Mouse (Mus musculus) layer of hippocampus, adult 2 months (tissue): ENCODE measurements around the gene Ager. TPM values are rescaled to one million over a fixed set of nuclear protein-coding genes. Genes with fewer than 3 reads are reported as not detected.

Experiments used
- DNase-seq, 2 experiments: peaks; one replicate each; pipeline ENCODE4 v3.0.0; 2022; ENCODE audit warnings: low spot score in 2 of 2
- H3K27ac ChIP-seq: fragments of 200-600 bp; 2 replicates; pipeline ENCODE4 v1.8.1; 2022
- H3K4me3 ChIP-seq: fragments of 200-600 bp; 2 replicates; pipeline ENCODE4 v1.8.1; 2022; ENCODE audit warnings: mild to moderate bottlenecking
- CTCF ChIP-seq: fragments of 200-600 bp; conservative IDR thresholded peaks from 2 replicates; pipeline ENCODE4 v1.8.1; 2022; ENCODE audit warnings: antibody characterized with exemption, mild to moderate bottlenecking, moderate library complexity
- total RNA-seq, 2 experiments: library from RNA; stranded (reverse); gene quantifications; 2 replicates each; pipeline ENCODE4 v1.2.3; 2021

Ager gene
- total RNA-seq, 2 experiments from 2014 or later: 0.79 to 0.83 TPM

DNA sequence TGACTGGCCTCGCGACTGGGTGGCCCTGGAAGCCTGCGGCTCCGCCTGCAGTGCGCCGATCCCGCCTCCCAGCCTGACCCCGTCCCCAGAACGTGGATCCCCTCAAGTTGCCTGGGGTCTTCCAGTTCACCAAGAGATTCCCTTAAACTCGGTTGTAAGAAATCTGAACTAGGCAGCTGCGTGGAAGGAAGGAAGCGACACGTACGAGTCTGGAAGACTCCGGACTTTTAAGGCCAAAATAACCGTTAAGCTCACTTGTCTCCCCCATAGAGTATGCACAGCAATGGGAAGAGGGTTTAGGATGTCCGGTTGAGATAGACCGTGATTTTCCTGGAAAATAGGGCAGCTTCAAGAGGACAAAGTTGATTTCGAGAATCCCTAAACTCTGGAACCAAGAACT is 9.8 kb upstream of the Ager start:
- H3K4me3 ChIP-seq: peak overlapping the region; percentile 93
- H3K27ac ChIP-seq: peak overlapping the region; percentile 97
- TF ChIP-seq CTCF: no peak
- no peak for DNase-seq

DNA sequence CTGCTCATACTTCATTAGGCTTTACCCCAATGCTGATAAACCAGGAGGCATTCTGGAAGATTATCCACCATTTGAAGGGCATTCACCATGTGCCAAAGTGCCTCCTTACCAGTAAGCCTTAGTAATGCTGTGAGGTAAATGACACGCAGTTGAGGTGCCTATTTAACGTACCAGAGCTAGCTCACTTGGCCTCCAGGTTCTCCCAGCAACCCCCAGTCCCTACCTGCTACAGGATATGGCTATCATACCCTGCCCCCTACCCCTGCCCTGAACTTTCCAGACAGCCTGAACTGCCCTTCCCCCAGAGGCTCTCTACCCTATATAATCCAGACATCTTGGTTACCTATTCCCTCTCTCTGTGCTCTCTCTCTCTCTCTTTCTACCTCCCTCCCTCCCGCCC is 8.9 kb upstream of the Ager start:
- H3K4me3 ChIP-seq: no peak overlapping the region
- DNase-seq: no peak
- no peak for TF ChIP-seq CTCF
- no peak overlapping the region for H3K27ac ChIP-seq

DNA sequence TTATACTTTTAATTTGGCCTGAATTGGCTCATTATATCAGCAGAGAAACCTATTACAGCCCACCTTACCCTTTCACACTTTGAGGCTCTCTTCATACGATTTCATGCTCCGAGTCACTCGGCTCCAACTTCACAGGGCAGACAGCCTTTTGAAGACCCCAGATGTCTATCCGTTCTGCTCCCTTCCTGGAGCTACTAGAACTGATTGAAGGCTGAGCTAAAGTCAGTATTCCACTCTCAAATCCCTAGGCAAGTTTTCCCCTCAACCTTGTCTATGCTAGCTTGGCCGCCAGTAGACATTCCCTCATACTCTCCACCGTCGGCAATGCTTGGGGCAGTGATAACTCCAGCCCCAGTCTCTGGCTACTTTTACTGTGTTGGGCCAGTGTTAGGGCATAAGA is 8.5 kb upstream of the Ager start:
- TF ChIP-seq CTCF: no peak
- H3K27ac ChIP-seq: peak overlapping the region; percentile 64; the same call in 1 of the 2 replicates
- no peak for DNase-seq
- no peak overlapping the region for H3K4me3 ChIP-seq

GRCm38 (mm10) chr17:34589681-34590101 is 8.0 kb upstream of the Ager start, which contains the start of gene Gpsm3:
Gene Gpsm3 (plus strand): TSS chr17:34589806.
- TF ChIP-seq CTCF: no peak
- Histone ChIP-seq H3K27ac (peak within 1 kb of the TSS; percentile 64), H3K4me3 (no peak within 1 kb of the TSS; the same call in 1 of the 2 replicates)
- DNase-seq: no peak

- H3K27ac ChIP-seq: peak overlapping the region; percentile 99
- no peak for DNase-seq
- no peak overlapping the region; the same call in 1 of the 2 replicates for H3K4me3 ChIP-seq
- TF ChIP-seq CTCF: no peak
These were observed 7.3 kb upstream of the Ager start for GRCm38 (mm10) chr17:34590154-34590987.

GRCm38 (mm10) chr17:34591029-34591993 is 6.4 kb upstream of the Ager start, which contains the start of gene Pbx2:
Gene Pbx2 (plus strand): TSS chr17:34591266.
- DNase-seq: no peak
- H3K27ac ChIP-seq: peak within 1 kb of the TSS; percentile 99

DNA sequence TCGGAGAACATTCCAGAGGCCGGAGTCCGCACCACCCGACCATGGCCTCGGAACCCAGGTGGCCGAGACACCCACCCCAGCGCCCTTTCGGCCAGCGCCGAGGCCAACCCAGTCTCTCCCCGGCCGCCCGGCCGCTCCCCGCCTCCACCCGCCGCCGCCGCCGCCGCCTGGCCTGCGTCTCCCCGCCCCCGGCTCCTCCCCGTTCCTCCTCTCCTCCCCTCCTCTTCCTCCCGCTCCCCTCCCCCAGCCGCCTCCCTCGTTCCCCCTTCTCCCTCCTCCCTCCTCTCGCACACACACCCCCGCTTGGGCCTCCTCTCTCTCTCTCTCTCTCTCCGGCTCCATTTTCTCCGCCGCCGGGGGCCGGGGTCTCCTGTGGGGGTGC is 5.7 kb upstream of the Ager start:
- H3K27ac ChIP-seq: peak overlapping the region; percentile 99
- peak overlapping the region; percentile 84 for H3K4me3 ChIP-seq
- DNase-seq: peak; percentile 84 to 89
- no peak for TF ChIP-seq CTCF

More at GRCm38 (mm10) chr17:34591029-34591993, 6.4 kb upstream of the Ager start, which contains the start of gene Pbx2:
- peak within 1 kb of the TSS; percentile 84 for H3K4me3 ChIP-seq
- no peak for TF ChIP-seq CTCF

DNA sequence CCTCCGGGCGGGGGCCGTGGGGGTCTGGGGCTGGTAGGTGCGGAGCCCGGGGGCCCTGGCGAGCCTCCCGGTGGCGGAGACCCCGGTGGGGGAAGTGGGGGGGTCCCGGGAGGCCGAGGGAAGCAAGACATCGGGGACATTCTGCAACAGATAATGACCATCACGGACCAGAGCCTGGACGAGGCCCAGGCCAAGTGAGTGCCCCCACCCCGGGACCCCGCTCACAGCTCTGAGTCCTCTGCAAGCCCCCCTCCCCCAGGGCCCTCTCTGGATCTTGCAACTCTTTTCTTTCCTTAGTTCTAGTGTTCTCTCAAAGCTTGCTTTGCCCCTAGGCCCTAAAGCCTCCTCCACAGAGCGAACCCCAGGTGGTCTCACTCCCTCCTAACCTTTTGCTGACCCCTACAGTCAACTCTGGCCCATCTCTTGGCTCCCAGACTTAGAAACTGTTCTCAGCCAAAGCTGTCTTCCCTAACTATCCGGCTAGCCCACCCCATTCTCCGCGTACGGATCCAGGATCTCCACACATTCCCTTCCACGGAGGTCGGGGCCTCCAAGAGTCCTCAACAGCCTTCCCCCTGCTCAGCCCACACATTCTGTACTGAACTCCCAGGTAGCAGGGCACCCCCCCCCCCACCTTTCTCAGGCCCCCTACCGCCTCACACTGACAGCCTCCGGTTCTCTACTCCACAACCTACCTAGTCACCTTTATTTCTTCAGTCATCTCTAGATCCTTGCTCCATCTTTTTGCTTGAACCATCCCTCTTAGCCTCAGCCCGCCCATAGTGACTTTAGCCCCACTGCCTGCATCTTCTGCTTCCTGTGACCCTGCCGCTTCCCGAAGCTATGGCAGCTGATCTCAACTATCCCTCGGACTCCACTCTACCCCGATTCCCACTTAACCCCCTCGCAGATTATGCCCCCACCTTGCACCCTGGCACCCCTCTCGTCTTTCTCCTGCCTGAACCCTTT is 4.8 kb upstream of the Ager start:
- peak overlapping the region; percentile 99 for H3K27ac ChIP-seq
- H3K4me3 ChIP-seq: peak overlapping the region; percentile 84
- TF ChIP-seq CTCF: no peak
- DNase-seq: no peak

- Histone ChIP-seq H3K4me3 (peak overlapping the region; percentile 84), H3K27ac (peak overlapping the region; percentile 99; the same call in 1 of the 2 replicates)
- TF ChIP-seq CTCF: no peak
- DNase-seq: no peak
These were observed 3.7 kb upstream of the Ager start for GRCm38 (mm10) chr17:34593752-34594525.

GRCm38 (mm10) chr17:34596098-34596497 is 1.6 kb upstream of the Ager start:
- DNase-seq: no peak
- no peak for TF ChIP-seq CTCF
- H3K4me3 ChIP-seq: no peak overlapping the region
- no peak overlapping the region for H3K27ac ChIP-seq

- H3K4me3 ChIP-seq: no peak overlapping the region
- TF ChIP-seq CTCF: no peak
- DNase-seq: no peak
- no peak overlapping the region for H3K27ac ChIP-seq
These were observed 2.2 kb downstream of the Ager start for GRCm38 (mm10) chr17:34599891-34600290.
